Mouse (Mus musculus): ENCODE measurements around the gene Cyb5d1.

DNA sequence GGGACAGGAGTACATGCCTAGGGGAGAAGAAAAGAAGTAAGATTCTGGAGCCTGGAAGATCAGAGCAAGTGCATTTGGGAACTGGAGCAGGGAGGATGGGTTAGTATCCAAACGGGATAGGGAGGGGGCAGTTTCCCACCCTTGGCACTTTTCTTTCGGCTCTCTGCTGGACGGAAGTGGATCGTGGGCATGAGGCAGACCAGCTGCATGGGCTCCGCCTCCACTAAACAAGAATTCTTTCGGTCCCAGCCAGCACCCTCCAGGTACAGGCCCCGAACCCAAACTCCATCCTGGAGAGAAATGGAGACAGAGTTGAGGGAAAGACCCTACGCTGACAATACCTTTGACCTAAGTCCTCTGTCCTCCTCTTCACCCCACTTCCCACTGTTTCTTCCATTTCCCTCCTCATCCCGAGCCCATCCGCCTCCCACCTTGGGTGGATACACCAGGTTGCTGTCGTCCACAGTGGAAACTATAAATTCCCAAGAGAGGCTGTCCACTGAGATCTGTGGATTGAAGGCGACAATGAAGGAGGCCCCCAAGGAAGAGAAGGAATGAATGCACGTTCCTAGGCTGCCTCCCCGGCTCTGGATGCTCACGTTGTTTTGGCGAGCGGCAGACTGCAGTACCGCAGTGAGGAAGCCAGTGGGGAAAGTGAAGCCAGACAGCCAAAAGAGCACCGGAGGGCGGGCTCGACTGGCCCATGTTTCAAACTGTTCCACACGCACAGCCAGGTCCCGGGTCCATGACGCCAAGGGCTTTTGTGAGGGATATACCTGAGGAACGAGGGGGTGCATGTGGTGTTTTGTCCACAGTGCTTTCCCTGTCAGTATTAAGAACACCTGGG lies 25.9 kb upstream of the Cyb5d1 start:
- TF ChIP-seq CTCF (IDR thresholded peaks at IDR 0.05; ENCODE audit: low read depth, low read length) (no peak), POLR2A (IDR thresholded peaks at IDR 0.05; ENCODE audit: borderline replicate concordance, low read depth, low read length) (no peak)

Measured in bone marrow macrophage, adult 2 months (primary cell).